Mouse (Mus musculus) spleen, adult 2 months (tissue): ENCODE results near the gene Pacrg. TPM values are rescaled to one million over a fixed set of nuclear protein-coding genes. Genes with fewer than 3 reads are reported as not detected.

ENCODE experiments used
- DNase-seq, 2 experiments: peaks; one replicate each; pipeline versions ENCODE4 v3.0.0 to v3.0.0-alpha.2; 2012 to 2021; ENCODE audit warnings: low spot score in 2 of 2, low read depth in 1 of 2
- H3K27ac ChIP-seq: fragments of 200-500 bp; 2 replicates; pipeline ENCODE4 v1.5.1; 2012; ENCODE audit warnings: low read length, inconsistent platforms; ENCODE audit not compliant: insufficient read depth
- H3K27me3 ChIP-seq: fragments of 200-500 bp; 2 replicates; pipeline ENCODE4 v1.6.1; 2012; ENCODE audit warnings: mild to moderate bottlenecking, moderate library complexity, low read length, inconsistent platforms; ENCODE audit not compliant: control insufficient read depth, insufficient read depth
- H3K36me3 ChIP-seq: fragments of 200-500 bp; 2 replicates; pipeline ENCODE4 v1.6.1; 2012; ENCODE audit warnings: mild to moderate bottlenecking, low read length, inconsistent platforms; ENCODE audit not compliant: control insufficient read depth, insufficient read depth
- H3K4me1 ChIP-seq: fragments of 200-500 bp; 2 replicates; pipeline ENCODE4 v1.6.1; 2011; ENCODE audit warnings: inconsistent platforms; ENCODE audit not compliant: control insufficient read depth, insufficient read depth, insufficient read length
- H3K4me3 ChIP-seq: fragments of 200-500 bp; 2 replicates; pipeline ENCODE4 v1.5.1; 2011; ENCODE audit warnings: mild to moderate bottlenecking, inconsistent platforms; ENCODE audit not compliant: insufficient read depth, insufficient read length; ENCODE audit errors: extremely low read depth
- CTCF ChIP-seq: fragments of 200-500 bp; IDR thresholded peaks from 2 replicates; pipeline ENCODE4 v1.5.1; 2011; ENCODE audit warnings: mild to moderate bottlenecking, inconsistent platforms; ENCODE audit not compliant: insufficient read depth, insufficient read length, insufficient replicate concordance; ENCODE audit errors: extremely low read depth
- POLR2A ChIP-seq: fragments of 200-500 bp; IDR thresholded peaks from 2 replicates; pipeline ENCODE4 v1.6.1; 2011; ENCODE audit warnings: low read depth, low read length, inconsistent platforms
- whole genome bisulfite sequencing: fragments of 180-500 bp; shearing (Covaris S2); methylation state at CpG from one replicate; pipeline ENCODE4 v1.1.7; 2018; 5-methylcytosine and 5-hydroxymethylcytosine counted together
- polyA plus RNA-seq: library from polyadenylated mRNA; depleted of rRNA; stranded (reverse); fragments of >200 nt; gene quantifications from 2 replicates; pipeline ENCODE4 v1.2.3, GENCODE M21; 2012

Gene Pacrg
- polyA plus RNA-seq, 1 experiment, result not detected

DNA sequence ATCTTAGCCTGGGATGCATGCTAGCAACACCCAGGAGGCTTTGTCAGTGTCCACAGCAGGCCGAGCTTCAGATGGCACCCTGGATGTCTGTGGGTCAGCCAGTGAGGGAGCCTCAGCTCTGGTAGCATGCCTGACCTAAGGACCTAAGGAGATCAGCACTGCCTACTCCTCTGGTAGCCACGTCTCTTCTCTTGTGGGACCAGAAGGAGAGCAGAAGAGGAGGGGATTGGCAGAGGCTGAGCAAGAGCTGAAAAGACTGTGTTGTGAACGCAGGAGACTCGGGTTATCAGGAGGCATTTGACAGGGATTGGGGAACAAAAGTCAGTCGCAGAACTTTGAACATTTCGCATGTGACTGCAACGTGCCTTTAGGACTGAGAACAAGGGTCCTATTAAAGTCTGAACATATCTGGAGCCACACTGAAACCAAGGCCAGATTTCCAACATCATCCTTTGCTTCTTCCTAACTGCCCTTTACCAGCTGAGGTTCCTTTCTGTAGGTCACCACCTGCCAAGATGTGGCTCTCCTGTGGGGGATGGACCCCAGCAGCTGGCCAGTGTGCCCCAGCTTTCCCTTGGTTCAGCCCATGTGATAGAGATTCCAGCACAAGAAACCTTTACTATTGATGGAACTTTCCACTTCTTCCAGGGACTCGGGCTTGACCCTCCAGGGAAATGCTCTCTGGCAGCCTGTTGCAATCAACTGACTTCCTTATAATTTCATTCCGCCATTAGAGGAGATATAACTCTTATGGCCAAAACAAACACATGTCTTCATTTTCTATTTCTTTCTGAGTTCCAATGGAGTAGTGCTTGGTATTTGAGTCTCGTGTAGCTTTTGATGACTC, 329.0 kb downstream of the Pacrg start:
- no peak for DNase-seq
- no peaks in the 10 kb centered on the region for H3K27me3 ChIP-seq
- 87% methylated on average over 10 of the region's 10 CpGs for WGBS
- no peak overlapping the region for H3K27ac ChIP-seq
- no peaks in the 10 kb centered on the region for H3K36me3 ChIP-seq
- H3K4me3 ChIP-seq, result no peak overlapping the region
- no peaks in the 10 kb centered on the region for H3K4me1 ChIP-seq
- TF ChIP-seq POLR2A (no peak), CTCF (no peak)

DNA sequence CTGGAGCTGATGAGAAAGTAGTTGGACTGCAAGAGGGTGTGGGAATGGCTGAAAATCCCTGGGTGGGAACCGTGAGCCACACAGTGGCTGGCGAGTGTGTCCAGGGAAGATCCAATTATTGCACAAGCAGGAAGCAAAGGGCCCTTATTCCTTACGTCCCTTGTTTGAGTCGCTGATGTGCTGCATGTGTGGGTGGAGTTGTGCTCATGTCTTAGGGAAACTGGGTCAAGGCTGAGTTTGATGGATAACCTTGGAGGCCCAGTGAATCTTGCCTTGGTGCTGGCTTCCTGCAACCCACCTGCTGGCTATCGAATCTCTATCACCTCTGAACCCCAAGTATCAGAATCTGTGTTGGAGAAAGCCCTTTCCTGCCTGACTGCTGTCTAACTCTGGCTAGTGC, 329.6 kb downstream of the Pacrg start:
- Histone ChIP-seq H3K27ac (no peak overlapping the region), H3K4me3 (no peak overlapping the region), H3K4me1 (no peaks in the 10 kb centered on the region), H3K36me3 (no peaks in the 10 kb centered on the region), H3K27me3 (no peaks in the 10 kb centered on the region)
- TF ChIP-seq CTCF (no peak), POLR2A (no peak)
- 93% methylated on average over 5 of the region's 5 CpGs for WGBS
- no peak for DNase-seq

DNA sequence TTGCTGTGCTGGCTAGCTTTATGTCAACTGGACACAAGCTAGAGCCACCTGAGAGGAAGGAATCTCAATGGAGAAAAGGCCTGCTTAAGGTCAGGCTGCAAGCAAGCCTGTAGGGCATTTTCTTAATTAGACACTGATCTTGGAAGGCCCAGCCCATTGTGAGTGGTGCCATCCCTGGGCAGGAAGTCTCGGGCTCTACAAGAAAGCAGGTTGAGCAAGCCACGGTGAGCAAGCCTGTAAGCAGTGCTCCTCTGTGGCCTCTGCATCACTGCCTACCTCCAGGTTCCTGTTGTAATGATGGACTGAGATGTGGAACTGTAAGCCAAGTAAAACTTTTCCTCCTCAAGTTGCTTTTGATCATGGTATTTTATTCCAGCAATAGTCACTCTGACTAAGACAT, 332.0 kb downstream of the Pacrg start:
- no peaks in the 10 kb centered on the region for H3K36me3 ChIP-seq
- DNase-seq, result no peak
- no peaks in the 10 kb centered on the region for H3K4me1 ChIP-seq
- no peaks in the 10 kb centered on the region for H3K27me3 ChIP-seq
- WGBS, result 76% methylated on average over 2 of the region's 2 CpGs
- no peak overlapping the region for H3K27ac ChIP-seq
- no peak for TF ChIP-seq CTCF
- no peak for TF ChIP-seq POLR2A
- no peak overlapping the region for H3K4me3 ChIP-seq

DNA sequence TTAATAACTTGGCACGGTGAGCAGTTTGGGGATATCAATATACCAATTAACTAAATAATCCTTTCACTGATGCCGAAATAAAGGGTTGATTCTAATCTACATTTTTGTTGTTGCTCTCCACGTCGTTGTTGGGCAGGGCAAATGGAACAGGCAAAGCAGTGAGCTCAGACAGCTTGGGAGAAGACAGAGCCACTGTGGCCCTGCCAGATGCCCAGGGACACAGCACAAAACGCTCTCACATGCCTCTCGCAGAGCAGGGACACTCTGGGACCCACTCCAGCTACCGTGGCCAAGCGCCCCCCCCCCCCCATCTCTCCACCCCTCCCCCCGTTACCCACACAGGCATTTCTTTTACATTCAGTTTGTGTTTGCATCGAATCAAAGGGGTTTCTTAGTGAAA, 332.6 kb downstream of the Pacrg start:
- H3K27me3 ChIP-seq, result no peaks in the 10 kb centered on the region
- TF ChIP-seq POLR2A, result no peak
- TF ChIP-seq CTCF, result no peak
- H3K36me3 ChIP-seq, result no peaks in the 10 kb centered on the region
- no peak for DNase-seq
- no peak overlapping the region for H3K27ac ChIP-seq
- no peak overlapping the region for H3K4me3 ChIP-seq
- WGBS, result 84% methylated on average over 9 of the region's 10 CpGs
- H3K4me1 ChIP-seq, result no peaks in the 10 kb centered on the region

DNA sequence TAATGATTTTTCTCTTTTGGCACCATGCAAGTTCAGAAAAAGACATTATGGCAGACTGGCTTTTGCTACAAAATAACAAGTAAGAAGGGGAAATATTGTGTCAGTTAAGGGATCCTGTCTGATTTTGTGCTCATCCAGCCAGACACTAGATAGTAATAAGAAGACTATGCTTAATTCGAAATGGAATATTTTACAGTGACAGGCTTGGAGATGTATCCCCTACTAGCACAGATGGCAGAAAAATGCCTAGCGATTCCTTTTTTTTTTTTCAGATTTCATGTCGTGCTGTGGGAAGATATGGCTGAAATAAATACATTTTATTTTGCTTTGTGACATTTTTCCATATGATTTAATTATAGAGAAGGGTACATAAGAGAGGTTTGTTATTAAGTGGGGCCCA, 333.2 kb downstream of the Pacrg start:
- Histone ChIP-seq H3K36me3 (no peaks in the 10 kb centered on the region), H3K27me3 (no peaks in the 10 kb centered on the region), H3K27ac (no peak overlapping the region), H3K4me1 (no peaks in the 10 kb centered on the region), H3K4me3 (no peak overlapping the region)
- TF ChIP-seq POLR2A (no peak), CTCF (no peak)
- WGBS, result 83% methylated on average over 3 of the region's 3 CpGs
- DNase-seq, result no peak

DNA sequence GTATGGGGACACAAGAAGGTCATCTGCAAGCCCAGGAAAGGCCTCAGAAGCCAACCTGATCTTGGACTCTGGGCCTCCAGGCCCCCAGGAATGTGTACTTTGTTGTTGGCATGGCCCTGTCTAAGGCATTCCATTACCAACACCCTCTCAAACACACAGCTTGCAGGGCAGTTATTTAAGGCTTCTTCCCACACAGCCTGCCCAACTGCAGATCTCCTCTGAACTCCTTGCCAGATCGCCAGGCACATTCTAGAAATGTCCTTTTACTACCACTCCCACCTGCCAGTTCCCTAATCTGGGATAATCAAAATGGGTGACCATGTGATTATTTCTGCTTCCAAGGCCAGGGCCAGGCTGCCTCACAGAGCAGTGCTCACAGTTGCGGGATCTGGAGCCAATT, 338.7 kb downstream of the Pacrg start:
- H3K27ac ChIP-seq, result no peak overlapping the region
- no peaks in the 10 kb centered on the region for H3K4me1 ChIP-seq
- H3K36me3 ChIP-seq, result no peaks in the 10 kb centered on the region
- TF ChIP-seq POLR2A (no peak), CTCF (no peak)
- H3K27me3 ChIP-seq, result no peaks in the 10 kb centered on the region
- DNase-seq, result no peak
- no peak overlapping the region for H3K4me3 ChIP-seq
- WGBS, result 93% methylated on average over 2 of the region's 2 CpGs

- H3K4me3 ChIP-seq, result no peak overlapping the region
- no peak overlapping the region for H3K27ac ChIP-seq
- no peaks in the 10 kb centered on the region for H3K27me3 ChIP-seq
- WGBS, result 60% methylated on average over 12 of the region's 12 CpGs
- H3K36me3 ChIP-seq, result no peaks in the 10 kb centered on the region
- H3K4me1 ChIP-seq, result no peaks in the 10 kb centered on the region
- no peak for DNase-seq
- TF ChIP-seq CTCF (no peak), POLR2A (no peak)
These were observed 339.2 kb downstream of the Pacrg start for GRCm38 (mm10) chr17:10500795-10501432.
